Mouse (Mus musculus) embryo, embryonic 11.5 days (tissue): ENCODE data around the gene Dido1.

ENCODE experiments used
- DNase-seq: peaks from one replicate; pipeline ENCODE4 v3.0.0-alpha.2; 2012; ENCODE audit warnings: low read depth, low spot score

Gene Dido1

GRCm38 (mm10) chr2:180689841-180690240, 20.0 kb downstream of the Dido1 start:
- no peak for DNase-seq

- no peak for DNase-seq
These were observed 25.8 kb downstream of the Dido1 start for GRCm38 (mm10) chr2:180684031-180684430.

GRCm38 (mm10) chr2:180683524-180683923, 26.3 kb downstream of the Dido1 start:
- no peak for DNase-seq

GRCm38 (mm10) chr2:180681225-180681624, 28.6 kb downstream of the Dido1 start:
- DNase-seq = no peak

GRCm38 (mm10) chr2:180678609-180679140, 31.1 kb downstream of the Dido1 start:
- peak; percentile 47 for DNase-seq

- no peak for DNase-seq
These were observed 33.1 kb downstream of the Dido1 start for GRCm38 (mm10) chr2:180676706-180677105.

GRCm38 (mm10) chr2:180662008-180662407, 47.8 kb downstream of the Dido1 start:
- no peak for DNase-seq

- DNase-seq = no peak
These were observed 49.3 kb downstream of the Dido1 start for GRCm38 (mm10) chr2:180660521-180660920.

GRCm38 (mm10) chr2:180659353-180660150, 50.2 kb downstream of the Dido1 start:
- no peak for DNase-seq

- DNase-seq = no peak
These were observed 51.4 kb downstream of the Dido1 start for GRCm38 (mm10) chr2:180658381-180658780.

GRCm38 (mm10) chr2:180657394-180658013, 52.3 kb downstream of the Dido1 start:
- DNase-seq = peak; percentile 65

- no peak for DNase-seq
These were observed 54.6 kb downstream of the Dido1 start for GRCm38 (mm10) chr2:180655150-180655549.

GRCm38 (mm10) chr2:180654666-180655065, 55.1 kb downstream of the Dido1 start:
- DNase-seq = no peak

- DNase-seq = no peak
These were observed 63.0 kb downstream of the Dido1 start for GRCm38 (mm10) chr2:180646841-180647240.

GRCm38 (mm10) chr2:180643626-180644025, 66.2 kb downstream of the Dido1 start:
- no peak for DNase-seq

GRCm38 (mm10) chr2:180642555-180643260, 67.1 kb downstream of the Dido1 start, which contains the start of gene Tcfl5:
TSS of gene Tcfl5 (minus strand) at chr2:180642708.
- DNase-seq = no peak

GRCm38 (mm10) chr2:180641576-180642554, 67.9 kb downstream of the Dido1 start:
- DNase-seq = no peak

GRCm38 (mm10) chr2:180611882-180612281, 97.9 kb downstream of the Dido1 start:
- DNase-seq = no peak

GRCm38 (mm10) chr2:180610283-180610682, 99.5 kb downstream of the Dido1 start:
- no peak for DNase-seq
